Mouse (Mus musculus): ENCODE results near the gene Pitx1. TPM values are rescaled to one million over a fixed set of nuclear protein-coding genes. Genes with fewer than 3 reads are reported as not detected.
A peak's percentile ranks its signal among the peaks of the same experiment; 100 is the strongest.

The Pitx1 gene
- polyA plus RNA-seq, 1 experiment from 2014 or later: 0.36 TPM

GRCm38 (mm10) chr13:55852205-55852604 is 16.2 kb upstream of the Pitx1 start:
- no peaks in the 10 kb centered on the region for H3K9me3 ChIP-seq (ENCODE audit: control insufficient read depth, low read length)
- no peak overlapping the region for H3K4me3 ChIP-seq (ENCODE audit: low read length)
- no peak overlapping the region for H3K4me2 ChIP-seq (ENCODE audit: low read depth, low read length)
- 58% methylated on average over 3 of the region's 3 CpGs for WGBS
- no peak for ATAC-seq (ENCODE audit: low read depth)
- H3K36me3 ChIP-seq (ENCODE audit: control insufficient read depth, insufficient read depth, low read length): no peaks in the 10 kb centered on the region
- H3K9ac ChIP-seq (ENCODE audit: low read length): no peak overlapping the region
- H3K4me1 ChIP-seq (replicated peaks; ENCODE audit: control insufficient read depth, insufficient read depth, low read length): peaks cover 24% of the 10 kb centered on the region
- H3K27ac ChIP-seq (ENCODE audit: low read length): no peak overlapping the region
- no peaks in the 10 kb centered on the region; the same call in 1 of the 2 replicates for H3K27me3 ChIP-seq (ENCODE audit: control insufficient read depth, insufficient read depth, low read depth, low read length)

- H3K4me2 ChIP-seq (ENCODE audit: low read depth, low read length): no peak overlapping the region
- no peak for ATAC-seq (ENCODE audit: low read depth)
- no peaks in the 10 kb centered on the region for H3K9me3 ChIP-seq (ENCODE audit: control insufficient read depth, low read length)
- H3K4me3 ChIP-seq (ENCODE audit: low read length): no peak overlapping the region
- H3K4me1 ChIP-seq (replicated peaks; ENCODE audit: control insufficient read depth, insufficient read depth, low read length): peaks cover 21% of the 10 kb centered on the region
- H3K9ac ChIP-seq (ENCODE audit: low read length): no peak overlapping the region
- no peak overlapping the region for H3K27ac ChIP-seq (ENCODE audit: low read length)
- WGBS: 59% methylated on average over 5 of the region's 5 CpGs
- peaks cover 7% of the 10 kb centered on the region; the same call in 1 of the 2 replicates for H3K27me3 ChIP-seq (ENCODE audit: control insufficient read depth, insufficient read depth, low read depth, low read length)
- no peaks in the 10 kb centered on the region for H3K36me3 ChIP-seq (ENCODE audit: control insufficient read depth, insufficient read depth, low read length)
Observed at GRCm38 (mm10) chr13:55850726-55851125, 14.7 kb upstream of the Pitx1 start.

- 16% methylated on average over 13 of the region's 13 CpGs for WGBS
- peaks cover 16% of the 10 kb centered on the region; the same call in 1 of the 2 replicates for H3K27me3 ChIP-seq (ENCODE audit: control insufficient read depth, insufficient read depth, low read depth, low read length)
Observed at GRCm38 (mm10) chr13:55848604-55849190, 12.7 kb upstream of the Pitx1 start.

GRCm38 (mm10) chr13:55847805-55848204 is 11.8 kb upstream of the Pitx1 start:
- peak overlapping the region; percentile 12; the same call in 1 of the 2 replicates for H3K4me3 ChIP-seq (ENCODE audit: low read length)
- H3K4me2 ChIP-seq (ENCODE audit: low read depth, low read length): peak overlapping the region; percentile 31
- H3K9ac ChIP-seq (ENCODE audit: low read length): no peak overlapping the region
- peak; percentile 49 for ATAC-seq (ENCODE audit: low read depth)
- H3K4me1 ChIP-seq (replicated peaks; ENCODE audit: control insufficient read depth, insufficient read depth, low read length): peaks cover 17% of the 10 kb centered on the region
- H3K36me3 ChIP-seq (ENCODE audit: control insufficient read depth, insufficient read depth, low read length): no peaks in the 10 kb centered on the region
- H3K27ac ChIP-seq (ENCODE audit: low read length): no peak overlapping the region
- peaks cover 4% of the 10 kb centered on the region; the same call in 1 of the 2 replicates for H3K9me3 ChIP-seq (ENCODE audit: control insufficient read depth, low read length)
- 4% methylated on average over 10 of the region's 10 CpGs for WGBS
- H3K27me3 ChIP-seq (ENCODE audit: control insufficient read depth, insufficient read depth, low read depth, low read length): peaks cover 16% of the 10 kb centered on the region; the same call in 1 of the 2 replicates

More at GRCm38 (mm10) chr13:55848604-55849190, 12.7 kb upstream of the Pitx1 start:
- Histone ChIP-seq H3K4me1 (replicated peaks; ENCODE audit: control insufficient read depth, insufficient read depth, low read length) (peaks cover 17% of the 10 kb centered on the region), H3K36me3 (ENCODE audit: control insufficient read depth, insufficient read depth, low read length) (no peaks in the 10 kb centered on the region), H3K9ac (ENCODE audit: low read length) (no peak overlapping the region), H3K27ac (ENCODE audit: low read length) (no peak overlapping the region), H3K4me2 (ENCODE audit: low read depth, low read length) (no peak overlapping the region), H3K4me3 (ENCODE audit: low read length) (no peak overlapping the region), H3K9me3 (ENCODE audit: control insufficient read depth, low read length) (peaks cover 1% of the 10 kb centered on the region; the same call in 1 of the 2 replicates)
- ATAC-seq (ENCODE audit: low read depth): 0 out of 2 replicates have a peak, but pooled peaks have one; percentile 27

GRCm38 (mm10) chr13:55843700-55844099 is 7.7 kb upstream of the Pitx1 start:
- 97% methylated on average over 1 of the region's 1 CpGs for WGBS
- Histone ChIP-seq H3K36me3 (ENCODE audit: control insufficient read depth, insufficient read depth, low read length) (no peaks in the 10 kb centered on the region), H3K9ac (ENCODE audit: low read length) (no peak overlapping the region), H3K9me3 (ENCODE audit: control insufficient read depth, low read length) (peaks cover 4% of the 10 kb centered on the region; the same call in 1 of the 2 replicates), H3K4me3 (ENCODE audit: low read length) (no peak overlapping the region), H3K4me2 (ENCODE audit: low read depth, low read length) (no peak overlapping the region), H3K27me3 (ENCODE audit: control insufficient read depth, insufficient read depth, low read depth, low read length) (peaks cover 48% of the 10 kb centered on the region), H3K27ac (ENCODE audit: low read length) (no peak overlapping the region), H3K4me1 (replicated peaks; ENCODE audit: control insufficient read depth, insufficient read depth, low read length) (peaks cover 13% of the 10 kb centered on the region)
- no peak for ATAC-seq (ENCODE audit: low read depth)

- 48% methylated on average over 14 of the region's 14 CpGs for WGBS
- Histone ChIP-seq H3K27me3 (ENCODE audit: control insufficient read depth, insufficient read depth, low read depth, low read length) (peaks cover 70% of the 10 kb centered on the region), H3K4me3 (ENCODE audit: low read length) (no peak overlapping the region), H3K9me3 (ENCODE audit: control insufficient read depth, low read length) (peaks cover 4% of the 10 kb centered on the region; the same call in 1 of the 2 replicates), H3K4me2 (ENCODE audit: low read depth, low read length) (no peak overlapping the region), H3K27ac (ENCODE audit: low read length) (no peak overlapping the region), H3K36me3 (ENCODE audit: control insufficient read depth, insufficient read depth, low read length) (no peaks in the 10 kb centered on the region), H3K9ac (ENCODE audit: low read length) (no peak overlapping the region), H3K4me1 (replicated peaks; ENCODE audit: control insufficient read depth, insufficient read depth, low read length) (no peaks in the 10 kb centered on the region)
- no peak for ATAC-seq (ENCODE audit: low read depth)
Observed at GRCm38 (mm10) chr13:55840223-55840622, 4.2 kb upstream of the Pitx1 start.

GRCm38 (mm10) chr13:55836786-55837780 is 1.1 kb upstream of the Pitx1 start:
- ATAC-seq (ENCODE audit: low read depth): no peak
- WGBS: 2% methylated on average over 32 of the region's 32 CpGs
- Histone ChIP-seq H3K9me3 (ENCODE audit: control insufficient read depth, low read length) (no peaks in the 10 kb centered on the region), H3K27ac (ENCODE audit: low read length) (no peak overlapping the region), H3K4me3 (ENCODE audit: low read length) (no peak overlapping the region), H3K36me3 (ENCODE audit: control insufficient read depth, insufficient read depth, low read length) (no peaks in the 10 kb centered on the region), H3K4me2 (ENCODE audit: low read depth, low read length) (no peak overlapping the region), H3K9ac (ENCODE audit: low read length) (no peak overlapping the region), H3K27me3 (ENCODE audit: control insufficient read depth, insufficient read depth, low read depth, low read length) (peaks cover 95% of the 10 kb centered on the region), H3K4me1 (replicated peaks; ENCODE audit: control insufficient read depth, insufficient read depth, low read length) (no peaks in the 10 kb centered on the region)

- H3K27ac ChIP-seq (ENCODE audit: low read length): no peak overlapping the region
- ATAC-seq (ENCODE audit: low read depth): no peak
- peaks cover 5% of the 10 kb centered on the region for H3K4me1 ChIP-seq (replicated peaks; ENCODE audit: control insufficient read depth, insufficient read depth, low read length)
- WGBS: 1% methylated on average over 33 of the region's 33 CpGs
- no peak overlapping the region for H3K9ac ChIP-seq (ENCODE audit: low read length)
- no peaks in the 10 kb centered on the region for H3K36me3 ChIP-seq (ENCODE audit: control insufficient read depth, insufficient read depth, low read length)
- peaks cover 97% of the 10 kb centered on the region for H3K27me3 ChIP-seq (ENCODE audit: control insufficient read depth, insufficient read depth, low read depth, low read length)
- no peak overlapping the region for H3K4me3 ChIP-seq (ENCODE audit: low read length)
- no peaks in the 10 kb centered on the region for H3K9me3 ChIP-seq (ENCODE audit: control insufficient read depth, low read length)
- no peak overlapping the region for H3K4me2 ChIP-seq (ENCODE audit: low read depth, low read length)
Observed at GRCm38 (mm10) chr13:55835548-55836097, 369 bp downstream of the Pitx1 start.

GRCm38 (mm10) chr13:55834667-55835066 is 1.3 kb downstream of the Pitx1 start:
- peaks cover 97% of the 10 kb centered on the region for H3K27me3 ChIP-seq (ENCODE audit: control insufficient read depth, insufficient read depth, low read depth, low read length)
- H3K4me2 ChIP-seq (ENCODE audit: low read depth, low read length): no peak overlapping the region
- H3K4me3 ChIP-seq (ENCODE audit: low read length): no peak overlapping the region
- no peaks in the 10 kb centered on the region for H3K9me3 ChIP-seq (ENCODE audit: control insufficient read depth, low read length)
- no peak overlapping the region for H3K27ac ChIP-seq (ENCODE audit: low read length)
- no peak overlapping the region for H3K9ac ChIP-seq (ENCODE audit: low read length)
- H3K4me1 ChIP-seq (replicated peaks; ENCODE audit: control insufficient read depth, insufficient read depth, low read length): peaks cover 9% of the 10 kb centered on the region
- WGBS: 8% methylated on average over 5 of the region's 5 CpGs
- no peaks in the 10 kb centered on the region for H3K36me3 ChIP-seq (ENCODE audit: control insufficient read depth, insufficient read depth, low read length)
- ATAC-seq (ENCODE audit: low read depth): no peak

Measured in lung, embryonic 16.5 days (tissue).